Mouse (Mus musculus) kidney, postnatal 10 days (tissue): Measurements from ENCODE around the gene Gm12216.

ENCODE experiments used
- DNase-seq: peaks from one replicate; pipeline ENCODE4 v3.0.0; 2021; ENCODE audit warnings: mixed read lengths

Gene Gm12216

GRCm38 (mm10) chr11:53820516-53821170, 38.4 kb downstream of the Gm12216 start:
- DNase-seq = no peak

GRCm38 (mm10) chr11:53819511-53819910, 39.5 kb downstream of the Gm12216 start:
- DNase-seq = no peak

- DNase-seq = peak; percentile 46
Measured at GRCm38 (mm10) chr11:53818794-53819193, 40.3 kb downstream of the Gm12216 start.

GRCm38 (mm10) chr11:53816841-53817375, 42.1 kb downstream of the Gm12216 start:
- no peak for DNase-seq

GRCm38 (mm10) chr11:53814810-53815209, 44.2 kb downstream of the Gm12216 start:
- no peak for DNase-seq

- peak; percentile 73 for DNase-seq
Measured at GRCm38 (mm10) chr11:53813001-53813868, 45.8 kb downstream of the Gm12216 start.

- DNase-seq = no peak
Measured at GRCm38 (mm10) chr11:53811312-53811711, 47.7 kb downstream of the Gm12216 start.

- DNase-seq = peak; percentile 52
Measured at GRCm38 (mm10) chr11:53810749-53811148, 48.3 kb downstream of the Gm12216 start.

GRCm38 (mm10) chr11:53810156-53810555, 48.9 kb downstream of the Gm12216 start:
- no peak for DNase-seq

- DNase-seq = no peak
Measured at GRCm38 (mm10) chr11:53809354-53809753, 49.7 kb downstream of the Gm12216 start.

- peak; percentile 48 for DNase-seq
Measured at GRCm38 (mm10) chr11:53805786-53806185, 53.3 kb downstream of the Gm12216 start.

GRCm38 (mm10) chr11:53804569-53805344, 54.3 kb downstream of the Gm12216 start:
- DNase-seq = no peak

- no peak for DNase-seq
Measured at GRCm38 (mm10) chr11:53803494-53803893, 55.6 kb downstream of the Gm12216 start.

GRCm38 (mm10) chr11:53803093-53803492, 56.0 kb downstream of the Gm12216 start:
- peak; percentile 65 for DNase-seq

GRCm38 (mm10) chr11:53800975-53801374, 58.1 kb downstream of the Gm12216 start:
- DNase-seq = no peak

GRCm38 (mm10) chr11:53800036-53800435, 59.0 kb downstream of the Gm12216 start:
- DNase-seq = no peak

GRCm38 (mm10) chr11:53798041-53798711, 60.9 kb downstream of the Gm12216 start:
- no peak for DNase-seq

GRCm38 (mm10) chr11:53797386-53797920, 61.6 kb downstream of the Gm12216 start:
- DNase-seq = no peak

GRCm38 (mm10) chr11:53796409-53797151, 62.5 kb downstream of the Gm12216 start:
- DNase-seq = peak; percentile 73

- no peak for DNase-seq
Measured at GRCm38 (mm10) chr11:53795813-53796212, 63.2 kb downstream of the Gm12216 start.
